Mouse (Mus musculus) brain, embryonic 18.5 days (tissue): ENCODE data around the gene Lrrc4c.

Experiments used
- DNase-seq: peaks from one replicate; pipeline ENCODE4 v3.0.0-alpha.2; 2012; ENCODE audit warnings: low read depth, low spot score

The Lrrc4c gene

GRCm38 (mm10) chr2:97604688-97605215 is 1286.8 kb downstream of the Lrrc4c start:
- no peak for DNase-seq

GRCm38 (mm10) chr2:97609436-97609835 is 1291.5 kb downstream of the Lrrc4c start:
- no peak for DNase-seq

DNA sequence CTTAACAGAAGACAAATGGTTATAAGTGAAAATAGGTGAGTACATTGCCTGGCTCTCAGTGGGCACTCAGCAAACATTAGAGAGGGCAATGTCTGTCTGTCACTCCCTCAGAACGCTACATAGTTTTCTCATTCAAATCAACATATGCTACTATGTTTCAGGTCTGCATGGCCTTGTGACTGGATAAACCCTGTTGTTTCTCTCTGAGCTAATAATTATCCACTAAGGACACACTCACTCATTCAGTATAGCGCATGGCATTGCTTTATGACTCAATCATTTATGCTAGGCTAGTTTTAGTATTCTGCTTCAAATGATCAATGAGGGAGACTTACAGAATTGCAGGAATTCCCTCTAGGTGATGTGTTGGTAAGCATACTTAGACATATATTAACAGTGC is 1292.6 kb downstream of the Lrrc4c start:
- no peak for DNase-seq

DNA sequence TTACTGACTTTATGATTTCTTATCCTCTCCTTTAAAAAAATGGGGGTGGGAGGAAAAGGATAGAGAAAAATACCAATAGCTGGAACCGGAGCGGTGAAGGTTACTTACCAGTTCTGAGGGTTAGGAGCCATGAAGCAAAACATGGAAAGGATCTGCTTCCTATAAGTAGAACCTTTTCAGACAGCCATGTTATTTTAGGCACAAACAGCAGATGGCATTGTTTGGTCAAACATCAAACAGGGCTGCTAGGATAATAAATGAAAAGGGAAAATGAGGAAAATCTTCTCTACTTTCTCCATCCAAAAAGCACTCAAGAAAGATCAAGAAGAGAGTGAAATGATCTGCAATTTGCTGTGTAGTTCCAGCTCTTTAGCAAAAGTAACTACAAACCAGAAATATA is 1296.8 kb downstream of the Lrrc4c start:
- DNase-seq: peak; percentile 28

DNA sequence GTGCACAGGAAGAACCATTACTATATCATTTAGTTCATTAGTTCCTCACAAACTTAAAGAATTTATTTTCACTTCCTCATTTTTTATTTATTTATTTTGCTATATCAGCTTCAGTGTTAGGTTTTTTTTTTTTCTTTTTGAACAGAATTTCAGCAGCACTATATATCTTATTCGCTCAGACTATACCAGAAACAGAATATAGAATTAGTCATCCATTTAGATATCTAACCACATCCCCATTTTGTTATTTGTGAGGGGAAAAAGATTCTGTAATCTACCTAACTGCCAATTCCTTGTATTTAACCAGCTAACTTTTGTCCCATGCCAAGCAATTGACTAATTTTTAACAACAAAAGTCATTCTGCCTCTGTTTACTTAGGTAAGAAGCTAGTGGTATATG is 1300.6 kb downstream of the Lrrc4c start:
- DNase-seq: no peak

GRCm38 (mm10) chr2:97639941-97640340 is 1322.0 kb downstream of the Lrrc4c start:
- DNase-seq: no peak

- DNase-seq: no peak
Observed at GRCm38 (mm10) chr2:97641661-97642060, 1323.7 kb downstream of the Lrrc4c start.

- DNase-seq: no peak
Observed at GRCm38 (mm10) chr2:97652711-97653110, 1334.7 kb downstream of the Lrrc4c start.
